Mouse (Mus musculus) hindbrain, embryonic 15.5 days (tissue): Measurements from ENCODE around the gene Samhd1. TPM values are rescaled to one million over a fixed set of nuclear protein-coding genes. Genes with fewer than 3 reads are reported as not detected.
A peak's percentile ranks its signal among the peaks of the same experiment; 100 is the strongest.

Experiments
- ATAC-seq: fragments of 200-750 bp; cut with Nextera tagmentation; 2 replicates; pipeline ENCODE4 v1.8.0; 2017; ENCODE audit warnings: low read depth, moderate number of reproducible peaks, moderate TSS enrichment; ENCODE audit not compliant: low FRiP score
- H3K27ac ChIP-seq: fragments of 300-500 bp; sonication (generic); replicated peaks from 2 replicates; pipeline ENCODE4 v1.5.1; 2015; ENCODE audit warnings: mild to moderate bottlenecking, inconsistent platforms
- H3K27me3 ChIP-seq: fragments of 300-500 bp; sonication (generic); 2 replicates; pipeline ENCODE4 v1.6.1; 2015; ENCODE audit warnings: control low read depth, inconsistent platforms
- H3K36me3 ChIP-seq: fragments of 300-500 bp; sonication (generic); 2 replicates; pipeline ENCODE4 v1.6.1; 2015; ENCODE audit warnings: control low read depth, inconsistent platforms
- H3K4me1 ChIP-seq: fragments of 300-500 bp; sonication (generic); replicated peaks from 2 replicates; pipeline ENCODE4 v1.6.1; 2015; ENCODE audit warnings: control low read depth, inconsistent platforms
- H3K4me2 ChIP-seq: fragments of 300-500 bp; sonication (generic); 2 replicates; pipeline ENCODE4 v1.6.1; 2015; ENCODE audit warnings: moderate library complexity, mild to moderate bottlenecking, inconsistent platforms
- H3K4me3 ChIP-seq: fragments of 300-500 bp; sonication (generic); 2 replicates; pipeline ENCODE4 v1.5.1; 2015; ENCODE audit warnings: mild to moderate bottlenecking, inconsistent platforms
- H3K9ac ChIP-seq: fragments of 300-500 bp; sonication (generic); 2 replicates; pipeline ENCODE4 v1.6.1; 2015; ENCODE audit warnings: inconsistent platforms
- H3K9me3 ChIP-seq: fragments of 300-500 bp; sonication (generic); 2 replicates; pipeline ENCODE4 v1.6.1; 2016; ENCODE audit warnings: control low read depth, inconsistent platforms
- WGBS: fragments of 180-500 bp; shearing (Covaris S2); methylation state at CpG from one replicate; pipeline ENCODE4 v1.1.7; 2015; 5-methylcytosine and 5-hydroxymethylcytosine counted together
- polyA plus RNA-seq: library from polyadenylated mRNA; unstranded; fragments of >200 nt; fragmentation: Nextera tagmentation; extraction: Ambion mirVana; gene quantifications from 2 replicates; pipeline ENCODE4 v1.2.1, GENCODE M21; 2015

Gene Samhd1
- polyA plus RNA-seq, 1 experiment from 2014 or later = 9.7 TPM

DNA sequence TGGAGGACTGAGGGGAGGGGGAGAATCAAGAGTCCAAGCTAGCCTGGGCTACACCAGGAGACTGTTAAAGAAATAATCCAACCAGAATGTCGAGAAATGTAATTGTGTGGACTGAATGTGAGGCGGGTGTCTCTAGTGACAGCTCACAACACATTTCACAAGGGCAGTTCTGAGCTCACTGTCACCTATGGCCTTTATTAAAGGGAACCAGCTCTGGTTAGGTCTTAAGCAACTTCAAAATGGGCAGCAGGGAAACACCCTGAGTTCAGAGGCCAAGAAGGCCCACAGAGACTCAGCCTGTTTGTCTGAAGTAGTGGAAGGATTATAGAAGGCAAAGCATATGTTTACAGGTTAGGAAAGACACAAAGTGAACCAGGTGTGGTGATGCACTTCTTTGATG lies 18.2 kb upstream of the Samhd1 start:
- H3K36me3 ChIP-seq = peaks cover 33% of the 10 kb centered on the region
- no peak overlapping the region for H3K27ac ChIP-seq
- H3K4me3 ChIP-seq = no peak overlapping the region
- H3K4me2 ChIP-seq = no peak overlapping the region
- H3K9me3 ChIP-seq = no peaks in the 10 kb centered on the region
- no peak for ATAC-seq
- H3K9ac ChIP-seq = no peak overlapping the region
- H3K4me1 ChIP-seq = no peaks in the 10 kb centered on the region
- 84% methylated on average over 2 of the region's 2 CpGs for WGBS
- H3K27me3 ChIP-seq = no peaks in the 10 kb centered on the region

- H3K4me1 ChIP-seq = no peaks in the 10 kb centered on the region
- no peaks in the 10 kb centered on the region for H3K27me3 ChIP-seq
- 95% methylated on average over 5 of the region's 5 CpGs for WGBS
- H3K9ac ChIP-seq = no peak overlapping the region
- H3K36me3 ChIP-seq = peaks cover 32% of the 10 kb centered on the region
- no peak overlapping the region for H3K27ac ChIP-seq
- no peaks in the 10 kb centered on the region for H3K9me3 ChIP-seq
- no peak overlapping the region for H3K4me3 ChIP-seq
- no peak overlapping the region for H3K4me2 ChIP-seq
- no peak for ATAC-seq
Measured at GRCm38 (mm10) chr2:157148417-157148816, 13.4 kb upstream of the Samhd1 start.

- H3K27me3 ChIP-seq = no peaks in the 10 kb centered on the region
- H3K4me2 ChIP-seq = no peak overlapping the region
- H3K9me3 ChIP-seq = no peaks in the 10 kb centered on the region
- peaks cover 28% of the 10 kb centered on the region for H3K36me3 ChIP-seq
- no peaks in the 10 kb centered on the region for H3K4me1 ChIP-seq
- no peak overlapping the region for H3K4me3 ChIP-seq
- no peak overlapping the region for H3K9ac ChIP-seq
- no peak for ATAC-seq
- H3K27ac ChIP-seq = no peak overlapping the region
- WGBS = 90% methylated on average over 9 of the region's 9 CpGs
Measured at GRCm38 (mm10) chr2:157147397-157148020, 12.4 kb upstream of the Samhd1 start.

GRCm38 (mm10) chr2:157145173-157145572 lies 10.1 kb upstream of the Samhd1 start:
- Histone ChIP-seq H3K27me3 (no peaks in the 10 kb centered on the region), H3K27ac (no peak overlapping the region), H3K9me3 (no peaks in the 10 kb centered on the region), H3K4me2 (no peak overlapping the region), H3K9ac (no peak overlapping the region), H3K4me1 (no peaks in the 10 kb centered on the region), H3K4me3 (no peak overlapping the region), H3K36me3 (peaks cover 19% of the 10 kb centered on the region)
- no peak for ATAC-seq
- 80% methylated on average over 1 of the region's 1 CpGs for WGBS

- WGBS = 80% methylated on average over 5 of the region's 5 CpGs
- H3K27me3 ChIP-seq = no peaks in the 10 kb centered on the region
- H3K27ac ChIP-seq = no peak overlapping the region
- ATAC-seq = no peak
- H3K9me3 ChIP-seq = no peaks in the 10 kb centered on the region
- H3K4me3 ChIP-seq = no peak overlapping the region
- no peaks in the 10 kb centered on the region for H3K4me1 ChIP-seq
- peaks cover 11% of the 10 kb centered on the region for H3K36me3 ChIP-seq
- H3K9ac ChIP-seq = no peak overlapping the region
- no peak overlapping the region for H3K4me2 ChIP-seq
Measured at GRCm38 (mm10) chr2:157144132-157144531, 9.1 kb upstream of the Samhd1 start.

GRCm38 (mm10) chr2:157141962-157142361 lies 6.9 kb upstream of the Samhd1 start:
- H3K27ac ChIP-seq = no peak overlapping the region
- no peaks in the 10 kb centered on the region for H3K27me3 ChIP-seq
- H3K9me3 ChIP-seq = no peaks in the 10 kb centered on the region
- H3K4me3 ChIP-seq = no peak overlapping the region
- H3K4me1 ChIP-seq = no peaks in the 10 kb centered on the region
- H3K9ac ChIP-seq = no peak overlapping the region
- H3K36me3 ChIP-seq = no peaks in the 10 kb centered on the region
- WGBS = 84% methylated on average over 4 of the region's 4 CpGs
- ATAC-seq = no peak
- H3K4me2 ChIP-seq = no peak overlapping the region

DNA sequence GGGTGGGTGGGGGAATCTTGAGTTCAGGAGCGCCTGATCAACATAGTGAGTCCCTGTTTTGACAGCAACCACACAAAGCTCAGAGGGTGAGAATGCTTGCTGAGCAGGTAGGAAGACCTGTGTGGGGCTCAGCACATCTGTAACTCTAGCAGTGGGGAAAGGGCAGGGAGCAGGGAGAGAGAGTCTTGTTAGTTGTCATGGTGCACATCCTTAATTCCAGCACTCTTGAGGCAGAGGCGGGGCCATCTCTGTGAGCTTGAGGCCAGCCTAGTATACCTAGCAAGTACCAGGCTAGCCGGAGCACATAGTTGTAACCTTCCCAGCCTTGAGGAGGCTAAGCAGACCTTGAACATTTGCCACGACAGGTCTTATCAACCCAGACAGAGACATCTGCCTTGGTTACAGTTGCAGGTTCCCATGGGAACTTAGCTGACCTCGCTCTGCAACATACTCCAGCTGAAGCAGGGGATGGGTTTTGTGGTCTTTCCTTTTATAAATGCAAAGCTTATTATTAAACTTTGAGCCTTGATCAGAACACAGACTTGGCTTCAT lies 4.3 kb upstream of the Samhd1 start:
- no peaks in the 10 kb centered on the region for H3K9me3 ChIP-seq
- no peak overlapping the region for H3K27ac ChIP-seq
- no peaks in the 10 kb centered on the region for H3K36me3 ChIP-seq
- H3K4me2 ChIP-seq = no peak overlapping the region
- 90% methylated on average over 5 of the region's 5 CpGs for WGBS
- H3K9ac ChIP-seq = no peak overlapping the region
- no peaks in the 10 kb centered on the region for H3K27me3 ChIP-seq
- ATAC-seq = no peak
- H3K4me3 ChIP-seq = no peak overlapping the region
- H3K4me1 ChIP-seq = peaks cover 4% of the 10 kb centered on the region

- Histone ChIP-seq H3K4me3 (no peak overlapping the region), H3K9ac (no peak overlapping the region), H3K27me3 (no peaks in the 10 kb centered on the region), H3K4me1 (peaks cover 10% of the 10 kb centered on the region), H3K9me3 (no peaks in the 10 kb centered on the region), H3K4me2 (no peak overlapping the region), H3K27ac (no peak overlapping the region), H3K36me3 (no peaks in the 10 kb centered on the region)
- 88% methylated on average over 5 of the region's 5 CpGs for WGBS
- no peak for ATAC-seq
Measured at GRCm38 (mm10) chr2:157138808-157139207, 3.7 kb upstream of the Samhd1 start.

DNA sequence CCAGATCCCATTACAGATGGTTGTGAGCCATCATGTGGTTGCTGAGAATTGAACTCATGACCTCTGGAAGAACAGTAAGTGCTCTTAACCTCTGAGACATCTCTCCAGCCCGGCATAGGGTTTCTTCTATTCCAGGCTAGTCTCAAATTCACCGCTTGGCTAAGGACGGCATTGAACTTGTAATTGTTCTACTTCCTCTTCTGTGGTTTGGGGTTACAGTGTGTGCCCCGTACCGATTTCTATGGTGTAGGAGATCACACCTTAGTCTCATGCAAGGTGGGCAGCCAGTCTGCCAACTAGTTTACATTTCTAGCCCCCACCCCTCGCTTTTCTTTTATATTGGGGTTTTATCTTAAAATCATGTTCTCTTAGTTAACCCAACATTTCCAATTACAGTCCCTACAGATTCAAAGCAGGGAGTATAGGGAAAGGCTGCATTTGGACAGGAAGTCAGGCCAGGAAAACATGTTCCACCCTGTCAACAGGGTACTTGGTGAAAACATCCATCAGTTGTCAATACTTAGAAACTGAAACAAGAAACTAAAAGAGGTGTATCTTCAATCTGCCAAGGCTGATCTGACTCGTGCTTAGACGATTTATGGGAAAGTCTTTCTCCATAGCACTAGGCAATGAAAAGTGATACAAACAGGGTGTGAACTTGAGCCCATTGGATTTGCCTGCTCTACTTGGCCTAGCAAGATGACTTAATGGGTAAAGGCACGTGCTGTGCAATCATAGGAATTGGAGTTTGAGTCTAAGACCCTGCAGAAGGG lies 3.1 kb upstream of the Samhd1 start:
- H3K4me2 ChIP-seq = no peak overlapping the region
- ATAC-seq = no peak
- H3K27me3 ChIP-seq = no peaks in the 10 kb centered on the region
- H3K27ac ChIP-seq = no peak overlapping the region
- no peak overlapping the region for H3K9ac ChIP-seq
- H3K9me3 ChIP-seq = no peaks in the 10 kb centered on the region
- H3K4me3 ChIP-seq = no peak overlapping the region
- WGBS = 93% methylated on average over 9 of the region's 9 CpGs
- peaks cover 12% of the 10 kb centered on the region for H3K4me1 ChIP-seq
- no peaks in the 10 kb centered on the region for H3K36me3 ChIP-seq

- Histone ChIP-seq H3K36me3 (no peaks in the 10 kb centered on the region), H3K9ac (no peak overlapping the region), H3K4me3 (no peak overlapping the region), H3K4me1 (peaks cover 12% of the 10 kb centered on the region), H3K27ac (no peak overlapping the region), H3K4me2 (no peak overlapping the region), H3K9me3 (no peaks in the 10 kb centered on the region), H3K27me3 (no peaks in the 10 kb centered on the region)
- ATAC-seq = no peak
- WGBS = 75% methylated on average over 2 of the region's 2 CpGs
Measured at GRCm38 (mm10) chr2:157136646-157137045, 1.6 kb upstream of the Samhd1 start.

- Histone ChIP-seq H3K36me3 (no peaks in the 10 kb centered on the region), H3K9ac (no peak overlapping the region), H3K4me1 (peaks cover 12% of the 10 kb centered on the region), H3K4me2 (no peak overlapping the region), H3K4me3 (no peak overlapping the region), H3K9me3 (no peaks in the 10 kb centered on the region), H3K27ac (no peak overlapping the region), H3K27me3 (no peaks in the 10 kb centered on the region)
- no peak for ATAC-seq
- 90% methylated on average over 4 of the region's 4 CpGs for WGBS
Measured at GRCm38 (mm10) chr2:157136176-157136575, 1.1 kb upstream of the Samhd1 start.

DNA sequence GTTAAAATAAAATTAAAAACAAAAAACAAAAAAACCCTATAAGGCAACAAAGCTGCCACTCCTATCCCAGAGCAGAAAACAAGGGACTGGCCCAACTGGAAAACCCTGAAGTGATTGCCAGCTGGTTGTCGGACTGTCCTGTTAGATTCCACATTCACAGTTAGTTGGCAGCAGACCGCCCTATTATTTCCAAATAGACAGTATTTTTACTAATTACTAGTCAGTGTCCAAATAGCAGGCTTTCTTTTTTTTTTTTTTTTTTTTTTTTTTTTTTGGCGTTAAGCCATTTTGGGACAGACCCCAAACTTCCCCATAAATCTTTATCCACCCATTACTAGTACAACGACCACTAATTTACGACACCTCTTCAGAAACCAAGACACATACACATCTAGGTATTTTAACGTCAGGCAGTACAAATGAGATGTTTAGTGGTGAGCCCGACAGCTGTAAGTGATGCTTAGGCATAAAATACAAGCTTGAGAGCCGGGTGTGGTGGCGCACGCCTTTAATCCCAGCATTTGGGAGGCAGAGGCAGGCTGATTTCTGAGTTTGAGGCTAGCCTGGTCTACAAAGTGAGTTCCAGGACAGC lies 560 bp upstream of the Samhd1 start:
- Histone ChIP-seq H3K27me3 (no peaks in the 10 kb centered on the region), H3K4me3 (peak overlapping the region; percentile 80), H3K9me3 (no peaks in the 10 kb centered on the region), H3K4me2 (peak overlapping the region; percentile 86), H3K4me1 (peaks cover 12% of the 10 kb centered on the region), H3K9ac (peak overlapping the region; percentile 59), H3K36me3 (no peaks in the 10 kb centered on the region), H3K27ac (peak overlapping the region; percentile 65)
- WGBS = 79% methylated on average over 10 of the region's 10 CpGs
- no peak; the same call in 1 of the 2 replicates for ATAC-seq
